Mouse (Mus musculus) thymus, postnatal 25 days (tissue): Measurements from ENCODE around the gene Caprin2.
"Not testable (repeated sequence)": the region's sequence is repeated elsewhere in the genome, so short reads cannot be mapped to it uniquely, and the experiment has no call there.

Experiments used
- DNase-seq: peaks from one replicate; pipeline ENCODE4 v3.0.0; 2022

Gene Caprin2

DNA sequence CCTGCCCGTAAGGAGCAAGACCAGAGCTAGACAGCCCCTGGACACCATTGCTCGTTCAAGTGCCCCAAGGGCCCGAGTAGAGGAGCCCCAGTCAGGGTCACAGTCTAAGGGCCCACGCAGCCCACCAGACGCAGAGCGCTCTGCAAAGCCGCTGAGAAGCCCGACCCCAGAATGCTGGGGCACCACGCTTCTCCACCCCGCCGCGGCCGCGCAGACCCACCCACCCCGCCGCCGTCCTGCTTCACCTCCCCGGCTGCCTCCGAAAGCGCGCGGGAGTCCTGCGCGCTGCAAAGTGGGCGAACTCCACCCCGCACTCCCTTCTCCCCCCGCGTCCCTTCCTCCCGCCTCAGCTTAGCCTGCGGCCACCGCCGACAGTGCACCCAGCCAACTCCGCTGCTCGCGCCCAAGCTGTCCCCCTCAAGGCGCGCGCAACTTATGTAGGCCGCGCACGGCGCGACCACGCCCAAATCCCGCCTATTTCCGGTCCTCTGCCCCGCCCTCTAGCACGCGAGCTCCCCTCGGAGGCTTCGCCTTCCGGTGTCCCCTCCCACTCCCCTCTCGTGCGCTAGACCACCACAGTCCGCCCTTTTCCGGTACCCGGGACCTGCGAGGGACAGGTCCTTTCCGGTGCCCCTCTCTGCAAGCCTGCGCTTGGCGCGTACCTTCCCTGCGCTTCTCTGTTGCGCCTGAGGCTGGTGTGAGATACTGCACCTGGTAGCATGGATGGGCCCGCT is at the start of gene Caprin2:
Gene Caprin2 (minus strand): TSS at position 465 of the 734 bp plus-strand sequence.
- DNase-seq = peak; percentile 99

DNA sequence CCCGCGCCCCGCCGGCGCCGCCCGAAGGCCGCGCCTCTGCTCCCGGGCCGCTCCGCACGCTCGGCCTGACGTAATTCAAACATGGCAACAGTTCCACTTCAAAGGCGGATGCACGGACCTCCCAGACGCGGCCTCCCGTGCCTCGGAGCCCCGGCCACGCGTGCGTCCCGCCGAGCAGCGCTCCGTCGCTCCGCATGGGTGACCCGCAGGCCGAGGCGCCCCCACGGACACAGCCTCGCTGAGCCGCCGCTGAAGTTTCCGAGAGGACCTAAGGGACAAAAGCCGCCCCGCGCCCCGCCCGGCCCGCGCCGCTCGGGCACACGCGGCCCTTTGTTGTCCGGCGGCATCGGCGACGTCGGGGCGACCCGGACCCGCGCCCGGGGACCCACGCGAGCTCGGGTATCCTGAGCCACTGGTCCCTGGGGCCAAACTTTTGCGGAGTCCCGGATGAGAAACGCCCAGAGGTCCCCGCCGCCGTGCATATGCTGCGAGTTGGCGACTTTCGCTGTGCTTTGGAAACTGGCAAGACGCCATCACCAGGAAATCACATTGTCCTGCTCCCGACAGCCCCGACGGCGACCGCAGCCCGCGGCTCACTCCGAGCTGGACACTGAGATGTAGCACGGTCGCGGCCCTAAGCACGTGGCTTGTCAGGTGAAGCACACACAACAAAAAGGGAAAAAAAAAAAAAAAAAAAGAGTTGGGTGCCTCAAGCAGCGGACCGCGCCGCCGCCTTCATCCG is 48.9 kb upstream of the Caprin2 start:
- peak; percentile 69 for DNase-seq

DNA sequence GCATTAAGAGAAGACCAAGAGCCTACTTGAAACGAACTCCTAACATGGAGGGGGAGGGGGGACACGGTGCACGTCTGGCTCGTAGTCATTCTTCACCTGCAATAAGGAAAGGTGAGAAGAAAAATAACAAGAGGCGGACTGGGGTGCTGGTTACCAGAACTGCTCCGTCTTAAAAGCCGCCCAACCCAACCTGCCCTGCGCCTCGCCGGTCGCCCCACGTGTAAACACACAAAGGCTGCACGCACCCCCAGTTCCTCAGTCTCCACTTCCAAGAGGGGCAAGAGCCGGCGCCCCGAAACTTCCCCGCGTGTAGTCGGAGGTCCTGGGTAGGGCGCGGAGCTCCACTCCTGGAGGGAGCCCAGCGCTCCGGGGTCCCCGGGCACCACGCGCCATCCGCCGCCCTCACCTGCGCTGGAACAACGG is 48.3 kb upstream of the Caprin2 start:
- DNase-seq = no peak

DNA sequence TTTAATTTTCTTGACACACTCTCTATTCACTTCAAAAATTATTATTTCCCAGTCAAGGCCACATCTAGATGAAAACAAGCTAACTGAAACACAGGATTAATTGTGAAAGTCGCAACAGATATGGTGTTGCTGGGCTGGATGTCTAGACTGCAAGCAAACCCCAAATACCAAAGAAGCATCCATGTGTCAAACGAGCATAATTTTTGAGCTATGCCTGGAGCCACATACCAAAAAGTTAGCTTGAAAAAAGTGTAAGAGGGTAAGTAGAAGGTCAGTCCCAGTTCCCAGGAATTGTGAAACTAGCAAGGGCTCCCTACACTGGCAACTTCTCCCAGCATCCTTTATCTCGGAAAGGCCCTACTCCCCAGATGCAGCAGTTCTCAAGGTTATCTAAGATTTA is 47.7 kb upstream of the Caprin2 start:
- no peak for DNase-seq

DNA sequence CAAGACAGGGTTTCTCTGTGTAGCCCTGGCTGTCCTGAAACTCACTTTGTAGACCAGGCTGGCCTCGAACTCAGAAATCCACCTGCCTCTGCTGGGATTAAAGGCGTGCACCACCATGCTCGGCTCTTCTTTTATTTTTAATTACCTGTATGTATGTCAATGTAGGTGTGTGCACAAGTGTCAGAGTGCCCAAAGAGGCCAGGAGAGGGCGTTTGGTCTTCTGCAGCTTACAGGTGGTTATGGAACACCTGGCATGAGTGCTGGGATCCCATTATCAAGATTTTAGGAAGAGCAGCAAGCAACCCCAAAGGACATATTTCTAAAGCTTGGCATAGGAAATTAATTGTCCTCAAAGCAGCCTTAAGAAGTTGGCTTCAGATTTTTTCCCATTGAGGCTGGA is 46.4 kb upstream of the Caprin2 start:
- DNase-seq = no peak

DNA sequence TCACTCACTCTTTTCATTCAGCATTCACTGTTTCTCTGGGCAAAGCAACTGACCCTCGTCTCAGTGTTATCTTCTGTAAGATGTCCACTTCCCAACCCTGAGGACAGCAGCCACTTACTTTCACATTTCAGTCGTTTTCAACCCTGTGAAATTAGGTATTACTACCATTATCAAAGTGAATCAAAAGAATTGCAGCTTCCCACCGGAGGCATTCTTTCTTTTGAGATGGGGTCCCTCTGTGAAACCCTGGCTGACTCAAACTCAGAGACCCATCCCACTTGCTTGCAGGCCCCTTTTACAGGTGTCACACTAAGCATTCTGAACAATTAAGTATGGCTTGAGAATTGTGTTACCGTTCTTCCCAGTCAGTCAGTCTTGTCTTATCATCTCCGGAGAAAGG is 45.8 kb upstream of the Caprin2 start:
- no peak for DNase-seq

DNA sequence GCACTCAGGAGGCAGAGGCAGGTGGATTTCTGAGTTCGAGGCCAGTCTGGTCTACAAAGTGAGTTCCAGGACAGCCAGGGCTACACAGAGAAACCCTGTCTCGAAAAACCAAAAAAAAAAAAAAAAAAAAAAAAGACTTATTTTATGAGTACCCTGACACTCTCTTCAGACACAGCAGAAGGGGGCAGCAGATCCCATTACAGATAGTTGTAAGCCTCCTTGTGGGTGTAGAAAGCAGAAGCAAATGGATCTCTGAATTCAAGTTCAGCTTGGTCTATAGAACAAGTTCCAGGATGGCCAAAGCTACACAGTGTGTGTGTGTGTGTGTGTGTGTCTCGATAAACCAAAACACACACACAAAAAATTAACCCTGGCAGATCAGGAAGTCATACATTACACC is 44.3 kb upstream of the Caprin2 start:
- DNase-seq = peak; percentile 44

DNA sequence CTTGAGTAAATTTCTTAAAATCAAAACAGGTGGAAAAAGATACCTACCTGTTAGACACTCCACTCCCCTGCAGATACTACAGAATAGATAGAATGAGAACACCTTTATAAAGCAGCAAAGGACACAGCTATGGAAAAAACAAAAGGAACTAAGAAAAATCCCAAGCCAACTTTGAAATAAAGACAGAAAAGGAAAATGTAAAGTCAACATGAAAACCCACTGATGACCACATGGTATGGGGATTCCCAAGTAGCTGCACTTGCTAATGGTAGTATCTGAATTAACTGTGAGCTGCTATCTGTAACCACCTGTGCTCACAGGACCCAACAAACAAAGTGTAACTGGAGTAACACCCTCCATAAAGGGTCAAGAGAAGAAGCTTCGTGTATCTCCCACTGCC is 41.7 kb upstream of the Caprin2 start:
- no peak for DNase-seq

DNA sequence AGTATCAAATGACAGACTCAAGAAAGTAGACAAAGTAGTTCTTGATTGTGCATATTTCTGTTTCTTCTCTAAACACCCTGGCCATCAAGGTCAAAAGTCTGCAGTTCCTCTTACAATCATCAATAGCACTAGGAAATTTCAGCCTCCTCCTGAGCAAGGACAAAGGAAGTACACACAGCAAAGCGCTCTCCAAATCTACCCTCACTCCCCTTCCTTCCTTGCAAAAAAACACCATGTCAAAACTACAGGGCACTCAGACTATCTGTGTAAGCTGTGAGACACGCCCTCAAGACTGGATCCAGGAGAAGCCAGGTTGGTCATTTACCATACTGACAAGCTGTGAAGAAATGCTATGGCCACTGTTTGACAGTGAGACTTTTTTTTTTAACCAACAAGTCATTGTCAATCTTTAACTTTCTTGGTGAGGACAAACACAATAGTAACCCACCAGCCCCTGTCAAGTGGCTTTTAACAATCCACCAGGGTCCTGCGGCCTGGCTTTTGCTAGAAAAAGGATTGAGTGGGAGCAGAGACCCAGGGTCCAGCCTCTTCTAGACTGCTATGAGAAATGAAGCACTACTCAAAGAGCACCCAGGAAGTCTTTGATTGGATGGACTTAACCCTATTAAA is 39.0 kb upstream of the Caprin2 start:
- no peak for DNase-seq

DNA sequence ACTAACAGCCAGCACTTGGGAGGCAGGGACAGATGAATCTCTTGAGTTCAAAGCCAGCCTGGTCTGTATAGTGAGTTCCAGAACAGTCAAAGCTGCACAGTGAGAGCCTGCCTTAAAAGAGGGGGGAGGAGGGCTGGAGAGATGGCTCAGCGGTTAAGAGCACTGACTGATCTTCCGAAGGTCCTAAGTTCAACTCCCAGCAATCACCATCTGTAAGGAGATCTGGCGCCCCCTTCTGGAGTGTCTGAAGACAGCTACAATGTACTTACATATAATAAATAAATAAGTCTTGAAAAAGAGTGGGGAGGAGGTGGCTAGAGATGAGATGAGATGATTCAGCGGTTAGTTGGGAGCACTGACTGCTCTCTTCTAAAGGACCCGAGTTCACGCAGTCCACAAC is 35.2 kb upstream of the Caprin2 start:
- peak; percentile 36 for DNase-seq

DNA sequence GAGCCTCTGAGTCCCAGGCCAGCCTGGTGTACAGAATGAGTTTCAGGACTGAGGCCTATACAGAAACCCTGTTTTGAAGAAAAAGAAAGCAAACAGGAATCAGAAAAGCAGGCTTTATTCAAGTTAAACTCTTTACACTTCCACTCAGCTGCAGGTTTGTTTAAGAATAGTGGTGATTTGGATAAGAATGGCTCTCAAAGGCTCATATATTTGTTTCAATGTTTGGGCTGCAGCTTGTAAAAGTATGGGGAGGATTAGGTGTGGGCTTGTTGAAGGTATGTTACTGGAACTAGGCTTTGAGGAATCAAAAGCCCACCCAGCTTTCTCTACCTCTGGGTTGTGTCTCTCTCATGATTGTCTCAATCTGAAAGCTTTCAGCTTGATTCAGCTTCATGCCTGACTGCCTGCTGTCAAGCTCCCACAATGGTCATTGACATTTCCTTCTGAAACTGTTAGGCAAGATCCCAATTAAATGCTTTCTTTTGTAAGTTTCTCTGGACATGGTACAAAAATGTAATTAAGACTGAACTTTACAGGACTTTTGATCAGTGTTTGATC is 22.9 kb upstream of the Caprin2 start:
- DNase-seq = no peak

DNA sequence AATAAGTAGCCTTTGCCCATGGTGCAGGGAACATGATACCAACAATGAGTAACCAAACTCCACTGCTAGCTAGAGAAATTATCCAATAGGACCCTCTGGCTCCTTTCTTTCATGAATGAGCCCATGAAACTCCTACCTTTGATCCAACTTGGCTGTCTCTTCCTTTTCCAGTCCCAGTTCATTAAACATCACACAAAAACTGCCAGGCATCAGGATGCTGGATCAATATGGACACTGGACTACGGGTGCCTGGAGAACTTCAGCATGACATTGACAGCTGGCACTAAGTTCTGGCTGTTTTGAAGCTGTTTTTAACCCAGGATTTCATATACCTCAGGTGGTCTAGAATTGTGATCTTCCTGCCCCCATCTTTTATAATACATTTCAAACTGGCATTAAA is 21.6 kb upstream of the Caprin2 start:
- no peak for DNase-seq

DNA sequence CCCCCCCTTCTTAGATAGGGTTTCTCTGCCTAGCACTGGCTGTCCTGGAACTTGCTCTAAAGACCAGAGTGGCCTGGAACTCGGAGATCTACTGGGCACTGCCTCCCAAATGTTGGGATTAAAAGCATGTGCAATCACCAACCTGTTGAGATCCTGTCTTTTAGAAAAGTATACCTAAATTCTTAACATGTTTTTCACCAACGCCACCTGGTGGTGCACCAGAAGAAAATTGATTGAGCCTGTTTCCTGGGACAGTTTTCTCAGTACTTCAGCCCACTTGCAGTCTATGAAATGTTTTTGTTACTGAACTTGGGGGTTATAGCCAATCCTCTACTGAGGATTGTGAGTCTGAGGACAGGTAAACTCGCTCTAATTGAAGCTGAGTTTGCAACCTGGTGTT is 20.8 kb upstream of the Caprin2 start:
- peak; percentile 27 for DNase-seq

DNA sequence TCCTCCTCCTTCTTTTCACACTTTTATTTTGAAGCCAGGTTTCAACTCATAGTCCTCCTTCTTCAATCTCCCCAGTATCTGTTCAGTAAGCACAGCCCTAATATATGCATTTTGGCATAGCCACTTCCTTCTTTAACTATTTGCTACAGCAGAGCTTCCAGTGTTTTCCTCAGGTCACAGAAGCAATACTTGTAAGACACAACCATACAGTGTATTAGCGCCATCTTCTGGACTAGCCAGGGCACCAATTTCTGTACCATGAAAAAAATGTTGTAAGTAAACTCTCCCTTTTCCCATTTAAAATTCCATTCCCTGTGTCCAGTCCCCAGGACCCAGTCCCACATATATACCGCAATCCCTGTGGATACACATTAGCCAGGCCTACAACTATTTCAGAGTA is 17.9 kb upstream of the Caprin2 start:
- peak; percentile 51 for DNase-seq

DNA sequence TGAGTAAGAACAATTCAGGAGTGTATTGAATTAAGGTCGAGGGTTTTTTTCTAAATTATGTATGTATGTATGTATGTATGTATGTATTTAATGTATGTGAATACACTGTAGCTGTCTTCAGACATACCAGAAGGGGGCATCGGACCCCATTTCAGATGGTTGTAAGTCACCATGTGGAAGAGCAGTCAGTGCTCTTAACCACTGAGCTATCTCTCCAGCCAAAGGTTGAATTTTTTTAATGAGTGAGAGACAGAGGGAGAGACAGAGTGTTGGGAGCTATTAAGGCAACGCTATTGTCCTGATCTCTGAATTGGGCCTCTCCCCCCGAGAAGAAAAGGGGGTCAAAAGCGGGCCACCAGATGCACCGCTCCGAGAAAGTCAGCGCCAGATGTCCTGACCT is 15.9 kb upstream of the Caprin2 start:
- DNase-seq = not testable (repeated sequence)

DNA sequence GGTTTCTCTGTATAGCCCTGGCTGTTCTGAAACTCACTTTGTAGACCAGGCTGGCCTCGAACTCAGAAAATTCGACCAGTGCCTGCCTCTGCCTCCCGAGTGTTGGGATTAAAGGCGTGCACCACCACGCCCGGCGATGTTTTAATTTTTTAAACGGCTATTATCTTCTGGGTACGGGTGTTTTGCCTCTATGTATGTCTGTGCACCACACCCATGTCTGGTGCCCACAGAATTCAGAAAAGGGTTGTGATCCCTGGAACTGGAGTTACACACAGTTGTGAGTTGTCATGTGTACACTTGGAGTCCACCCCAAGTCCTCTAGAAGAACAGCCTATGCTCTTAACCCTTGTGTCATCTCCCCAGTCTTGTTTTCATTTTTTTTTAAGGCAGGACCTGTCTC is 10.9 kb upstream of the Caprin2 start:
- no peak for DNase-seq

DNA sequence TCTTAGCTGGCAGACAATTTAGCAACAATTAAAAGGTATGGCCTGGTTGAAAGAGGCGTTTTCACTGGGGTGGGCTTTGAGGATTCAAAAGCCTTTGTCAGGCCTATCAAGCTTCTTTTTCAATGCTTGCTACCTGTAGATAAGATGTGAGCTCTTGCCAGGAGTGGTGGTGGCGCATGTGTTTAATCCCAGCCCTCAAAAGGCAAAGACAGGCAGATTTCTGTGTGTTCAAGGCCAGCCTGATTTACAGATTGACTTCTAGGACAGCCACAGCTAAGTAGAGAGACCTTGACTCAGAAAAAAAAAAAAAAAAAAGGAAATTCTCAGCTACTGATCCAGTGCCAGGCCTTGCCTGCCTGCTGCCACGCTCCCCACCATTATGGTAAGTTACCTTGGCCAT is 6.7 kb upstream of the Caprin2 start:
- DNase-seq = no peak

DNA sequence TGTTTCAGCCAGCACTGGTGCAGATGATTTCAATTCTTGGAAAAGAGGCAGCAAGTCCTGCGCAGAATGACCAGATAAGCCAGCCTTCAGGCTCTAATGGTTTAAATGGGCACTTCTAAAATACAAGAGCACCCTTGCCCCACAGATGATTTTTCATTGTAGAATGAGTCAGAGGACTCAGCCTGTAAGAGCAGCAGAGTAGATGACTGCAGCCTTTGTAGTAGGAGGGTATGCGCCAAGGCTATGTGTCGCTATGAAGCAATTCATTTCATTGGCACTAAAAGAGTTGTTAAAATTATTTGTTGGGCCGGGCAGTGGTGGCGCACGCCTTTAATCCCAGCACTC is 442 bp upstream of the Caprin2 start:
- DNase-seq = no peak

DNA sequence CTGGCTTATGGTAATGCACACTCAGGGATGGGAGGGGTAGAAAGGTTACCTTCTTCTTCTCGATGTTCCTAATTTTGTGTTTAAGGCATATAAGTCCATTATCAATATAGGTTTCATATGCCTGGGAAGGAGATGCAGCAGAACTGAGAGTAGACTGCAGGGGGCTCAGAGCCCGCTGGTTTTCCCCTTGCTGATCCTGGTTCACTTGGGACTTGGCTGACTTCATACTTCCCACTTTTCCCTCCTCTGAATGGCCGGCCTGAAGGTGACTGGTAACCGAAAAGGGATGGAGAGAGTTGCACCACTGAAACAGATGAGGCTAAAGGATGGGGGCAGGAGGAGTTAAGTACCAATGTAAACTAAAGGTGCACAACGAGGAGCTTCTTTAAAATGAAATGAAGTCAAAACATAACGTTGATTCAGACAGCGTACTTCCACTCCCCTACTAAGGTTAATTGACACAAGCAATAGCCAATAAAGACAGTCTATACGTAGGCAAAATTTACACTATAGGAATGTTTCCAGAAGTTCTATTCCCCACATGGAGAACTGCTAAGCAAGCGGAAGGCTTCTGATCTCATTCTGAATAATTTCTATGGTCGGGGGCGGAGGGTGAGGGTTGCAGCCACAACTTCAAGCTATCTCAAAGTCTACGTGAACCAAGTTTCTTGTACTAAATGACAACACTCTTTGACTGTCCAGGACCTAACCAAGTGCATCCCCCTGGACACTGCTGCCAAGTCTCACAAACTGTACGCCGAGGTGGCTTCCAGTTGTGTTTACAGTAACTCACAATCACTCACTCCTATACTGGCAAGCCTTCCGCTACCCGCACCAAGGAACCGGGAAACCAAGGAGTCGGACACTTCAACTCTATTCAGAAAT is 907 bp downstream of the Caprin2 start:
- DNase-seq = peak; percentile 3

DNA sequence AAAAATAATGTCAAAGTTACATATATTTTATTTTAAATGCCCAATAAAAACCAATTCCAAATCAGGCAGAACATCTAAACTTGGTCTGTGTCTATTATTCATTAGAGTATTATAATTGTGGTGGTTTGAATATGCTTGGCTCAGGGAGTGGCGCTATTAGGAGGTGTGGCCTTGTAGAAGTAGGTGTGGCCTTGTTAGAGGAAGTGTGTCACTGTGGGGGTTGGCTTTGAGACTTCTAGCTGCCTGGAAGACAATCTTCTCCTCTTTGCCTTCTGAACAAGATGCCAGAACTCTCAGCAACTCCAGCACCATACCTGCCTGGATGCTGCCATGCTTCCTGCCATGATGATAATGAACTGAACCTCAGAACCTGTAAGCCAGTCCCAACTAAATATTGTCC is 22.1 kb downstream of the Caprin2 start:
- no peak for DNase-seq

DNA sequence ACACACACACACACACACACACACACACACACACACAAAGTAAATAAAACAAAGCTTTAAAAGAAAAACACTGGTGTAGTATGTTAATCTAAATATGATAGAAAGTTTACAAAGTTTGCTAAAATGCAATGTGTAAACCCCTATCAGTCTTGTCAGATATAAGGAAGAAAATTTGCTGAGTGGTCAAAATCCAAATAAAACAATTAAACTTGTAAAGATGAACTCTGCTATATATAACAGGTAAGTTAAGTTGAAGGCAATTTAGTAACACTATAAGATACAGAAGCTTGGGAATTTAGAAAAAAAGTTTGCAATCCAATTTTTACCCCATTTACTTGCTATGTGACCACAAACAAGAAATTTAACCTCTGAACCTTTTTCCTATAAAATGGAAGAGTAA is 50.4 kb downstream of the Caprin2 start:
- DNase-seq = no peak

DNA sequence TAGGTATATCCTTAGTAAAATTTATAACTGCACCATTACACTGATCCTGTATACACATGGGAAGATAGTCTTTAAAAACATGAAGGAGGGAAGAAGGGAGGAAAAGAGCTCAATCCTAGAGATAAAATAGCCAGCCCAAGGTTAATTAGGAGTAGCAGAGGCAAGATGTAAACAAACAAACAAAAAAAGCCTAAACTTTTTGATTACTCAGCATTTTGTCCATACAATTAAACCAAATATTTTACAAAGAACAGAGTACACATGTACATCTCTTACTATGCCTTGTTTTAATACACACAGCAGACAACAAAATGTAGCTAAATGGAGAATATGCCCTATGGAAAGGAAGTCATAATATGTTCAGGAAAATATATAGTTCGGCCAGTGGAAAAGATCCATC is 54.3 kb downstream of the Caprin2 start:
- DNase-seq = no peak

DNA sequence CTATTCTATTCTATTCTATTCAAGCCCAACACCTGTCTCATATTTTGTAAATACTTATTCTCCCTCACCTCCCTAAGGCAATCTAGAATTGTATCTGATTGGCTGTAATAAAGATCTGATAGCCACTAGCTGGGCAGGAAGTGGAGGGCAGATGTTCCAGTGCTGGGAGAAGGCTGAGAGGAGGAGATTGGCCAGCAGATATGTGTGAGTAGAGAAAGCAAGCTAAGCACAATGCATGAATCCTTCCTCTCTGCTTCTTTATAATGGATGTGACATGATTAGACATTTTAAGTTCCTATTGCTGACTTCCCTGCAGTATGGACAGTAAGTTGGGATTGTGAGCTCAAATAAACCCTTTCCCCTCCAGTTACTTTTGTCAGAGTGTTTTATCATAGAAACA is 57.6 kb downstream of the Caprin2 start:
- DNase-seq = no peak
